Mouse (Mus musculus): ENCODE measurements around the gene Tex19.1.
"Not testable (repeated sequence)": the region's sequence is repeated elsewhere in the genome, so short reads cannot be mapped to it uniquely, and the experiment has no call there.

Tex19.1 gene

DNA sequence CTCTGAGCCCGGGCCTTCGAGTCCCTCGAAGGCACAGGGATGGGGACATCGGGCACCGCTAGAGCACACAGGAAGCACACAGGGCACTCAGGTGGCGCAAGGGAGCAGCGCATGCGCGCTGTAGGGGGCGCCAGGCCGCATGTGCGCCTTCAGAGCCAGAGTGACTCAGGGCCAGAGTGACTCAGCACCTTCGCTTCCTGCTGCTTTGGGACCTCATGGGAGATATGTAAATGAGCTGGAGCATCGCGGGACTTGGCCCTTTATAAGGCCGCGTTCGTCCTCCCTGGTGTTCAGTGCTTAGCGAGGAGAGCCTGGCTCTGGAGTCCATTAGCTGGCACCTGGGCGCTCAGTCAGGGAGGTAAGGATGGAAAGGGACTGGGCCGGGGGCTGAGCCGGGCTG lies at the start of gene Tex19.1:
Gene Tex19.1 (plus strand): TSS at position 279 of the 400 bp plus-strand sequence.
- no peak for DNase-seq (ENCODE audit: low spot score)

DNA sequence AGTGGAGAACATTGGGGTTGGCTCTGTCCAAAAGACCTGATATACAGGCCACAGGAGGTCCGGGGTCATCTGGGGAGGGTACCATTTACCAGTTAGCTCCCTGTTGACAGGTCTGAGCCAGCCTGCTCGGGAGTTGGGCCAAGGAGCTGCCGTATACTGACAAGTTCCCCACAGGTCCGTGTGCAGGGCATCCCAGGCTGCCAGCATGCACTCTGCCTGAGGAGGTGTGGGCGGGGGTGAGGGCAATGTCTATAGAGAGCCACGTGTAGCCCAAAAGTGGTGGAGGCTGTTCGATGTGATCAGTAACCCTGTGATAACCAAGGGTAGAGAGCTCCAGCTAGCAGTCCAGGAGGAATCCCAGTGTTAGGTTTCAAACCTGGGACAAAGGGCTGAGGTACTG lies 46.2 kb upstream of the Tex19.1 start:
- no peak for DNase-seq (ENCODE audit: low spot score)

DNA sequence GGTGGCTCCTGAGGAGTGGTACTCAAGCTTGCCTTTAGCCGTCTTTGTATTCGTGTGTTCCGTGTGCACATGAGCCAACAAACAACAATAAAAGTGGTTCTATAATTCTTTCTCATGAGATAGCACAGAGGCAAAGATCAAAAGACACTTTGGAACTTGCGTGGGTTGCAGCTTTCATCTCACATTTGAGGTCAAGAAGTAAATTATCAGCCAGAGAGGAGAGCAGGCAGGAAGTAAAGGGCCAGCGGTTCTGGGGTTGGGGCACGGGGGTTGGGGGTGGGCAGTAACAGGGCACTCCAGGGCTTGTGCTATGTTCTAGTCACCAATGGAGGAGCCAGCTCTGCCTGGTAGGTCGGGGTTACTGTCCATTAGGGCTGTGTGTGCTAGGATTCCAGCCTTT lies 45.3 kb upstream of the Tex19.1 start:
- DNase-seq (ENCODE audit: low spot score) = no peak

DNA sequence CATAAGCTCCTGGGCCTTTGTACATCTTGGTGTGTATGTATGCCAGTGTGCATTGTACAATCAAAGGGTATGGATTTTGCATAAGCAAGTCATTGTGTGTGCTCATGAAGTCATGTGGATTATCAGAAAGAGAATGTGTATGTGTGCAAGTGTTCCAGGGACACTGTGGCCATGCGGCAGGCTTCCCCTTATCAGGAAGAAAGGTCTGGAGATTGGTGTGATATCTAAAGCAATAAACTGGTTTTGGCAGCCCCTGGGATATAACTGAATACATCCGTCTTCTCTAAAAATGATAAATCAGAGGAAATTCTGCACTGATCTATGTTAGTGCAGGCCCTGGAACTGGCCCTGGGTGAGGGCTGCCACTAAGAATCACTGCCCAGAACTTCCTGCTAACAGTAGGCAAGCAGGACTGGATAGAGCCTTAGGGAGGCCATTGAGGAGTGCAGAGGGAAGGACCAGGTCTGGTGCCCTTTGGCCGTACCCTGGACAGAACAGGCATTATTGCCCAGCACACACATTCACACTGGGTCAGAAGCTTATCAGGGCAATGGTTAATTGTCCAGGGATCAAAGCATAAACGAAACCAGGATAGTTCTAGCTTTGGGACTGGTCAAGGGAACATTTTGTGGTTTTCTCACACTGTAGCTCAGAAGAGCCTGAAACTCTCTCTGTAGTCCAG lies 44.7 kb upstream of the Tex19.1 start:
- DNase-seq (ENCODE audit: low spot score) = no peak

GRCm38 (mm10) chr11:121107242-121107641 lies 38.7 kb upstream of the Tex19.1 start:
- not testable (repeated sequence) for DNase-seq (ENCODE audit: low spot score)

- DNase-seq (ENCODE audit: low spot score) = no peak
These were observed 37.9 kb upstream of the Tex19.1 start for GRCm38 (mm10) chr11:121108061-121108460.

- peak; percentile 36 for DNase-seq (ENCODE audit: low spot score)
These were observed 36.0 kb upstream of the Tex19.1 start for GRCm38 (mm10) chr11:121109986-121110385.

GRCm38 (mm10) chr11:121111051-121111450 lies 34.9 kb upstream of the Tex19.1 start:
- DNase-seq (ENCODE audit: low spot score) = no peak

DNA sequence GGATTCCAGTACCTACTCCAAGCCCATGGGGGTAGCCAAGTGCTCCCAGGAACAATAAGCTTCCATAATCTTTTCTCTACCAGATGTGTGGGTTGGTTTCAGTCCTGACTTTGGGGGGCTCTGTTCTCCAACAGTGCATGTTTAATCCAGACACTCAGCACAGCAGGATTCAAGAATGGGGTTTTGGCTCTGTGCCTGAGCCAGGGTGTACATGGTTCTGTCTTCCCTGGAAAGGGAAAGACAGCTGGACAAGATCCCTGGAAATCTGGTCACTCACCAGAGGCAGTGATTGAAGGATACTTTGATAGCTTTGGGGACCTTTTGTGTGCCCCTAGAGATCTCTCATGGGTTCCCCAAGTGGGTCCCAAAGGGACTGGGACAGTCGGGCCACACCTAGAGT lies 34.3 kb upstream of the Tex19.1 start:
- DNase-seq (ENCODE audit: low spot score) = no peak

GRCm38 (mm10) chr11:121112091-121112775 lies 33.7 kb upstream of the Tex19.1 start:
- DNase-seq (ENCODE audit: low spot score) = no peak

DNA sequence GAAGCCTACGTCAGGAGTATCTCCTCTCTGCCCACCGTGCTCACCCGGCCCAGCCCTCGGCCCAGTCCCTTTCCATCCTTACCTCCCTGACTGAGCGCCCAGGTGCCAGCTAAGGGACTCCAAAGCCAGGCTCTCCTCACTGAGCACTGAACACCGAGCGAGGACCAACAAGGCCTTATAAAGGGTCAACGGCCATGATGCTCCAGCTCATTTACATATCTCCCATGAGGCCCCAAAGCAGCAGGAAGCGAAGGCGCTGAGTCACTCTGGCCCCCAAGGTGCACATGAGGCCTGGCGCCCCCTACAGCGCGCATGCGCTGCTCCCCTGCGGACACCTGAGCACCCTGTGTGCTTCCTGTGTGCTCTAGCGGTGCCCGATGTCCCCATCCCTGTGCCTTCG lies 27.8 kb upstream of the Tex19.1 start:
- no peak for DNase-seq (ENCODE audit: low spot score)

GRCm38 (mm10) chr11:121118577-121118976 lies 27.4 kb upstream of the Tex19.1 start, which contains the start of gene Tex19.2:
Gene Tex19.2, minus strand, starts transcription at chr11:121118677.
- DNase-seq (ENCODE audit: low spot score) = no peak

DNA sequence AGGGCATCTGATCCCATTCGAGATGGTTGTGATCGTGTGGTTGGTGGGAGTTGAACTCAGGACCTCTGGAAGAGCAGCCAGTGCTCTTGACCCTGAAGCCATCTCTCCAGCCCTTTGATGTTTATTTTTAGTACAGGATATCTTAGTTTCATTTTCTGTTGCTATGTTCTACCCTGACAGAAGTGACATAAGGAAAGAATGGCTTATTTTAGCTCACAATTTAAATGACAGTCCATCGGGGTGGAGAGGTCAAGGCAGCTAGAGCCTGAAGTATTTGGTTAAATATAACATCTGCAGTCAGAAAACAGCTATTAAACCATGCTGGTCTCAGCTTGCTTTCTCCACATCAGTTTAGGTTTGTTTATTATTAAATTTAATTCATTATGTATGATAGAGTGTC lies 24.8 kb upstream of the Tex19.1 start:
- no peak for DNase-seq (ENCODE audit: low spot score)

DNA sequence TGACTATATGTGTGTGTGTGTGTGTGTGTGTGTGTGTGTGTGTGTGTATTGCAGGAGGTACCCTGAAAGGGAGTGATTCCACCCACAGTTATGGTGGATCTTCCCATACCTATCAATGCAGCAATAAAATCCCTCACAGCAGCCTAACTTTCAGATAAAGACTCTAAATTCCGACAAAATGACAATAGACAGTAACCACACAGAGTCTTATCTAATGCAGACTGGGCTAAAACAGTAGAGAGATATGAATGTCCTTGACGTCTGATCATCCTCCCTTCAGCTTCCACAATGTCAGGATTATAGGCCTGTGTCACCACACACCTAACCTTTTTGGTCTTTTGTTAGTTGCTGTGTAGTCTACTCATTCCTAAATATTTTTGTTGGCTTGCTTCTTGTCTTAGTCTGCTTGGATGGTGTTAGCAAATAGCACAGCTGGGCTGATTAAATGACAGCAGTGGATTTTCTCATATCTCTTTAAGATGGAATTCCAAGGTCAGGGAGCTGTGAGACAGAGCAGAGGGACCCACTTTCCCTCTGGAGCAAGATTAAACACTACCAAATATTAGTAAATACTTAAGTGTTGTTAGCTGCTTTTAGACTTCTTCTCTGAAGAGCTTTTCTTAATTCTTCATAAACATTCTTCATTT lies 23.8 kb upstream of the Tex19.1 start:
- DNase-seq (ENCODE audit: low spot score) = no peak

GRCm38 (mm10) chr11:121123438-121123837 lies 22.5 kb upstream of the Tex19.1 start:
- DNase-seq (ENCODE audit: low spot score) = no peak

GRCm38 (mm10) chr11:121125522-121126172 lies 20.3 kb upstream of the Tex19.1 start:
- no peak for DNase-seq (ENCODE audit: low spot score)

- peak; percentile 16 for DNase-seq (ENCODE audit: low spot score)
These were observed 19.5 kb upstream of the Tex19.1 start for GRCm38 (mm10) chr11:121126395-121126794.

DNA sequence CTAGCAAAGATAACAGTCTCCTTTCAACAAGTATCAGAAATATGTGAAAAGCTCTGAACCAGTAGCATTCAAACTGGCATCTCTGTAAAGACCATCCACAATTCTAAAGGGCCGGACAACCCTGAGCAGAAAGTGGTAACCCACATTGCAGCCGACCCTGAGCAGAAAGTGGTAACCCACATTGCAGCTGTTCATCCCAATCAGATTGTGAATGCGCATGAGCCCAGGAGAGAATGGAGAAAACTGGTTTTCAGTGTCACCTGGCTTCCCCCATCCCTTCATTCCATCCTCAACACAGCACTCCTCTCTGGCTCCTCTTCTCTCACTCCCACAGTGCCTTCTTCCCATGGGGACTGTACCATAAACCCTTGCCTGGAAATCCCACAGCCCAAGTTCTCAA lies 18.5 kb upstream of the Tex19.1 start:
- DNase-seq (ENCODE audit: low spot score) = no peak

DNA sequence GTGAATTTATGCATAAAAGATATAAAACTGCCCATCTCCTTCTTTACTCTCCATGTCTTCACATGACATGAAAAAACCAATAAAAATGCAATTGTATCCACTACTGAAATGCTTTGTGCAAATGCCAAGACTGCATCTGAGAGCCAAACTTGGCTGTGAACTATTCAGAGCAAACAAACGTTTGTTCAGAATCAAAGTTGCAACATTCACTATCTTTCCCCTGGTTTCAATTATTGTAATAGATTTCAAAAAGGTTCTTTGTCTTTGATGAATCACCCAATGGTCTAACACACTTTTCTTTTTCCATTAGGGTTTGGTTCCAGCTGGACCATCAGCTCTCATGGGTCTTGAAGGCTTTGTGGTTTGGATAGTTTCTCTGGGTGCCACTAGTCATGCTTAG lies 16.3 kb upstream of the Tex19.1 start:
- no peak for DNase-seq (ENCODE audit: low spot score)

GRCm38 (mm10) chr11:121134600-121134999 lies 11.3 kb upstream of the Tex19.1 start:
- DNase-seq (ENCODE audit: low spot score) = no peak

GRCm38 (mm10) chr11:121137682-121138081 lies 8.3 kb upstream of the Tex19.1 start:
- DNase-seq (ENCODE audit: low spot score) = no peak

DNA sequence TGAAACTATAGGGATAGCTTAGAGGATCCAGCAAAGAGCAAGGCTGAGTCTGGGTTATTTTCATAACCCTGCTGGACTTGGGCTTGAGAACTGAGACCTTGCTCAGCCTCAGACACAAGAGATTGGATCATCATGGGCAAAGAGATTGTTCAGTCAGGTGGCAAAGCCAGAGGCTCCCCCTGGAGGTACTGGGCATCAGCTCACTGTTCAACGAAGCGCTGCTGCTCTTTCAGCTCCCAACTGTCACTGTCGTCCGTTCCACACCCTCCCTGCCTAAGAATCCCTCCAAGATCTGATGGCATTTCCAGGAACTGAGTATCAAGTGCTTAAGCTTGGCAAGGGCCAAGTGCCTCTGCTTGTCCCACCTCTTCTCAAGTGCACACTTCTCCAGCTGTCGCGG lies 7.2 kb upstream of the Tex19.1 start:
- no peak for DNase-seq (ENCODE audit: low spot score)

All from embryo, embryonic 10 days (tissue).